Mouse (Mus musculus) lung, embryonic 14.5 days (tissue): Measurements from ENCODE around the gene Isoc2b. TPM values are rescaled to one million over a fixed set of nuclear protein-coding genes. Genes with fewer than 3 reads are reported as not detected.
A peak's percentile ranks its signal among the peaks of the same experiment; 100 is the strongest.
"Not testable (repeated sequence)": the region's sequence is repeated elsewhere in the genome, so short reads cannot be mapped to it uniquely, and the experiment has no call there.

ENCODE experiments used
- ATAC-seq: fragments of 200-750 bp; cut with Nextera tagmentation; 2 replicates; pipeline ENCODE4 v1.8.0; 2017; ENCODE audit warnings: mild to moderate bottlenecking, moderate TSS enrichment, moderate library complexity; ENCODE audit not compliant: insufficient read depth
- DNase-seq: peaks from one replicate; pipeline ENCODE4 v3.0.0-alpha.2; 2015
- H3K27ac ChIP-seq: fragments of 300-500 bp; sonication (generic); 2 replicates; pipeline ENCODE4 v1.5.1; 2014; ENCODE audit warnings: low read depth, mild to moderate bottlenecking, moderate library complexity
- H3K27me3 ChIP-seq: fragments of 300-500 bp; sonication (generic); 2 replicates; pipeline ENCODE4 v1.6.1; 2014; ENCODE audit warnings: low read length, control low read depth; ENCODE audit not compliant: insufficient read depth
- H3K36me3 ChIP-seq: fragments of 300-500 bp; sonication (generic); 2 replicates; pipeline ENCODE4 v1.6.1; 2014; ENCODE audit warnings: control low read depth; ENCODE audit not compliant: insufficient read depth
- H3K4me1 ChIP-seq: fragments of 300-500 bp; sonication (generic); 2 replicates; pipeline ENCODE4 v1.6.1; 2014; ENCODE audit warnings: antibody characterized with exemption, control low read depth; ENCODE audit not compliant: insufficient read depth
- H3K4me2 ChIP-seq: fragments of 300-500 bp; sonication (generic); 2 replicates; pipeline ENCODE4 v1.6.1; 2014; ENCODE audit warnings: mild to moderate bottlenecking
- H3K4me3 ChIP-seq: fragments of 300-500 bp; sonication (generic); 2 replicates; pipeline ENCODE4 v1.5.1; 2014; ENCODE audit warnings: low read depth, low read length
- H3K9ac ChIP-seq: fragments of 300-500 bp; sonication (generic); 2 replicates; pipeline ENCODE4 v1.6.1; 2014
- H3K9me3 ChIP-seq: fragments of 300-500 bp; sonication (generic); 2 replicates; pipeline ENCODE4 v1.6.1; 2016; ENCODE audit warnings: low read depth, low read length, control low read depth
- CTCF ChIP-seq: IDR thresholded peaks from 2 replicates; pipeline ENCODE4 v1.5.1; 2016; ENCODE audit warnings: antibody characterized with exemption, low read depth
- WGBS: fragments of 180-500 bp; shearing (Covaris S2); extraction: QIAGEN DNeasy Blood & Tissue Kit; methylation state at CpG from one replicate; pipeline ENCODE4 v1.1.7; 2014; 5-methylcytosine and 5-hydroxymethylcytosine counted together
- polyA plus RNA-seq: library from polyadenylated mRNA; unstranded; fragments of >200 nt; fragmentation: Nextera tagmentation; extraction: Ambion mirVana; gene quantifications from 2 replicates; pipeline ENCODE4 v1.2.1, GENCODE M21; 2014

Isoc2b gene
- polyA plus RNA-seq, 1 experiment from 2014 or later, result 5.8 TPM

DNA sequence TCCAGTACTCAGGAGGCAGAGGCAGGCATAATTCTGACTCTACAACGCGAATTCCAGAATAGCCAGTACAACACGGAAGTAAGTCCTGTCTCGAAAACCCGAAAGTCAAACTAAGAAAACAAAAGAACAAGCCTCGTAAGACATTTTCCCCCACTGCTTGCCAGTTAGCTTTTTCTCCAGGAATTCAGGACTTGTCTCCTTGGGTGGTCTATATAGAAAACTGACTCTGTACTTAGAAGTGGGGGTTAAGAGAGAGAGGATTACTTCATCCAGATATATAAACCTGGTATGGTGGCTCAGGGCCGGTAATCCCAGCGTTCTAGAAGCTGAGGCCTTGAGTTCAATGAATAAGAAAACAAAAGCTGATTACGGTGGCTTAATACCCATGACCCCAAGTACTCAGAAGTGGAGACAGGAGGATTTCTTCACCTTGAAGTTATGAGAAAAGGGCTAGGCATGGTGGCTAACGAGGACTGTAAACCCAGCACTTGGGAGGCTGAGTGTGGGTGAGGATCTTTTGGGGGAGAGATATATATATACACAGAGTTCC is 3.4 kb downstream of the Isoc2b start:
- Histone ChIP-seq H3K27me3 (no peaks in the 10 kb centered on the region), H3K9ac (peak overlapping the region; percentile 66), H3K36me3 (no peaks in the 10 kb centered on the region), H3K4me1 (0 out of 2 replicates have a peak, but pooled peaks cover 3% of the 10 kb centered on the region), H3K4me3 (peak overlapping the region; percentile 51), H3K4me2 (peak overlapping the region; percentile 63), H3K27ac (peak overlapping the region; percentile 67; the same call in 1 of the 2 replicates), H3K9me3 (no peaks in the 10 kb centered on the region)
- no peak for TF ChIP-seq CTCF
- WGBS, result 41% methylated on average over 10 of the region's 10 CpGs
- ATAC-seq, result peak; percentile 1; the same call in 1 of the 2 replicates
- no peak for DNase-seq

DNA sequence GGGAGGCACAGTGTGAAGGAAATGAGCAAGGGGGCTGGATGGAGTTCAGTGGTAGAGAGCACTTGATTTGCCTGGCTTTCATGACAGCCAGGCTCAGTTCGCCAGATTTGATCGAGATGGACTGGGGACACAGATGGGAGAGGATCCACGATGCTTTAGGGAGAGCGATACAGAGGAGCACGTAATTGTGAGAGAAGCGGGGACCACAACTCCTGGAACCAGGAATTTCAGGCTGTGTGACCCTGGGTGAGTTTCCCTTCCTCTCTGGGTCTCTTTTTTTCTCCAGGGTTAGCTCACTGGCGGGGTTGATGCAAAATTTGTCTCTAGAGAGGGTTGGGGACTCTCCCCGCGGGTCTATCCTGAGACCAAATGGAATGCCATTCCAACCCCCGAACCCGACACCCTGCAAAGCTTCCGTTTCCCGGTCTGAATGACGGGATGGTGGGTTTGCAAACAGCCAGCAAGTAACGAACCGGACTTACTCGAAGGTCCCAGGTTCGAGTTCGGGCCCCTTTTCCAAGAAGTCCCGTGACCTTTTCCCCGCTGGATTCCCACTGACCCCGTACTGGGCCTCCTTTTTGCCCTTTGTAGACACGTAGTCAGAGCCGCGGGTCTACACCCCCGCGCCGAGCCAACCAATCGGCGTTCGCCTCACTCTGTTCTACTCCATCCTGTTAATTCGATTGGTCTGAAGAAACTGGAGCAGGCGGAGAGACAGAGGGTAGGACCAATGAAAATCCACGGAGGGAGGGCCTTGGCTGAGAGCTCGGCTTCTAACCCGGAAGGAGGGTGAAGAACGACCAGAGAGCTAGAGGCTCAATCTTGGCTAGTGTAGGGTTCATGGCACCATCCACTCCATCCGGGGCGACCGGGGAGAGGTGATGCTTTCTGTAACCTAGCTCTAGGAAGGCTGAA is 4.2 kb downstream of the Isoc2b start:
- 4% methylated on average over 40 of the region's 40 CpGs for WGBS
- TF ChIP-seq CTCF, result no peak
- 0 out of 2 replicates have a peak, but pooled peaks cover 3% of the 10 kb centered on the region for H3K4me1 ChIP-seq
- peak; percentile 100 for ATAC-seq
- H3K9ac ChIP-seq, result peak overlapping the region; percentile 66
- no peaks in the 10 kb centered on the region for H3K9me3 ChIP-seq
- peak; percentile 99 for DNase-seq
- peak overlapping the region; percentile 51 for H3K4me3 ChIP-seq
- H3K27me3 ChIP-seq, result no peaks in the 10 kb centered on the region
- H3K36me3 ChIP-seq, result no peaks in the 10 kb centered on the region
- H3K4me2 ChIP-seq, result peak overlapping the region; percentile 63
- peak overlapping the region; percentile 67; the same call in 1 of the 2 replicates for H3K27ac ChIP-seq

DNA sequence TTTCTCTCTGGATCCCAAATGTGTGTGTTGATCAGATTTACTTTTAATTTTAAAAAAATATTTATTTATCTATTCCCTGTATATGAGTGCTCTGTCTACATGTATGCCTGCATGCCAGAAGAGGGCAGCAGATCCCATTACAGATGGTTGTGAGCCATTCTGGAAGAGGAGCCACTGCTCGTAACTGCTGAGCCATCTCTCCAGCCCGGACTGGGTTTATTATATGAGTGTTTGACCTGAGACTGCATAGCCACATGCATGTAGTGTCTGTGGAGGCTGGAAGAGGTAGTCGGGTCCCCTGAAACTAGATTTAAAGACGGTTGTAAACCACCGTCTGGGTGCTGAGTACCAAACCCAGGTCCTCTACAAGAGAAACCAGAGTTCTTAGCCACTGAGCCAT is 5.0 kb downstream of the Isoc2b start:
- Histone ChIP-seq H3K9ac (no peak overlapping the region), H3K36me3 (no peaks in the 10 kb centered on the region), H3K27ac (no peak overlapping the region), H3K4me3 (peak overlapping the region; percentile 51), H3K4me2 (peak overlapping the region; percentile 63), H3K27me3 (no peaks in the 10 kb centered on the region), H3K9me3 (no peaks in the 10 kb centered on the region), H3K4me1 (0 out of 2 replicates have a peak, but pooled peaks cover 3% of the 10 kb centered on the region)
- ATAC-seq (peak; percentile 22; the same call in 1 of the 2 replicates), DNase-seq (peak; percentile 65)
- peak; percentile 49 for TF ChIP-seq CTCF
- 70% methylated on average over 5 of the region's 5 CpGs for WGBS

DNA sequence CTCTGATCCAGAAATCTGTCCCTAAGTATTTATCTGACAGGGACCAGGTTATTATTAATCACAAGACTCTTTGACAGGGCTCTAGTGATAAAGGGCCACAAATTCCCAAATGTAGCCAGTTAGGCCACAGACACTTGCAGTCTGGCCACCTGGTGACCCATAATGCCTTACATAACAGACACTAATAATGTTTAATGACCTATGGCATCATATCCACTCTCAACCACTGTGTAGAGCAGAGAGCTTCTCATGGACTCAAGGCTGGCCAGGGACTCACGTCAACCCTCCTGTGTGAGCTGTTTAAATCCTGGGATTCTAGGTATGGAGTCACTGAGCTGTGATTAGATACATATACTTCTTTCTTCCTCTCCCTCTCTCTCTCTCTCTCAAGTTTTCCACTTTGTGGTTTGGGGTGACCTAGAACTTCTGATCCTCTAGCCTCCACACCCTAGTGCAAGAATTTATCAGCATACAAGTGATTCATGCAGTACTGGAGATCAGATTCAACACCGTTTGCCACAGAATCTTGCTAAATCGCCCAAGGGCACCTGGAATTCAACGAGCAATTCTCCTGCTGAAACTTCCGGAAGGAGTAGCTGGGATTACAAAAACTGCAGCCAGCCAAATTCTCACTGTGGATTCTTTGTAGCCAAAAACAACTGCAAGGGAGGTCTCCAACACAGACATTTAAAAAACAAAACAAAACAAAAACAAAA is 5.8 kb downstream of the Isoc2b start:
- no peak for TF ChIP-seq CTCF

DNA sequence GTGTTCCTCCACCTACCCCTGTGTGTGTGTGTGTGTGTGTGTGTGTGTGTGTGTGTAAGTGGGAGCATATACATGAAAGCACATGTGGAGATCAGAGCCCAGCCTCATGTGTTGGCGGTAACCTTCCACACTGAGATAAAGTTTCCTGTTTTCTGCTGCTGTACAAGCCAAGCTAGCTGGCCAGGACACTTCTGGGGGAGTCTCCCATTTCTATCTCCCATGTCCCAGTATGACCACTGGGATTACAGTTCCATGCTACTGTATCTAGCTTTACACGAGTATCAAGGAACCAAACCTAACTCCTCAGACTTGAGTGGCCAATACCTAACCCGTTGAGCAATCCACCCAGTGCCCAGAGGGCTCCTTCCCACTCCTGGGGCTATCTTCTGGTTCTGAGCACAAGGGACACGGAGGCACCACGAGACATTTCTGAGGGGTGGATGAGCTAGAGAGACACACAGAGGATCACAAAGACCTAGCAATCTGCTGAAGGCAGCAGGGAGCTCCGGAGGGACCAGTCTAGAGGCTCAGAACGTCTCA is 6.4 kb downstream of the Isoc2b start:
- no peaks in the 10 kb centered on the region for H3K27me3 ChIP-seq
- no peak for ATAC-seq
- H3K36me3 ChIP-seq, result no peaks in the 10 kb centered on the region
- 0 out of 2 replicates have a peak, but pooled peaks cover 3% of the 10 kb centered on the region for H3K4me1 ChIP-seq
- WGBS, result 74% methylated on average over 7 of the region's 7 CpGs
- H3K27ac ChIP-seq, result peak overlapping the region; percentile 65; the same call in 1 of the 2 replicates
- TF ChIP-seq CTCF, result no peak
- no peak overlapping the region for H3K4me3 ChIP-seq
- no peak overlapping the region for H3K4me2 ChIP-seq
- no peaks in the 10 kb centered on the region for H3K9me3 ChIP-seq
- H3K9ac ChIP-seq, result no peak overlapping the region
- DNase-seq, result no peak

More for the DNA sequence above, 5.8 kb downstream of the Isoc2b start:
- no peak for DNase-seq
- Histone ChIP-seq H3K27ac (0 out of 2 replicates have a peak overlapping the region, but pooled peaks have one; percentile 65), H3K4me1 (0 out of 2 replicates have a peak, but pooled peaks cover 3% of the 10 kb centered on the region), H3K4me2 (no peak overlapping the region), H3K9ac (no peak overlapping the region), H3K4me3 (no peak overlapping the region), H3K27me3 (no peaks in the 10 kb centered on the region), H3K9me3 (no peaks in the 10 kb centered on the region), H3K36me3 (no peaks in the 10 kb centered on the region)
- WGBS, result 79% methylated on average over 5 of the region's 5 CpGs
- ATAC-seq, result no peak

DNA sequence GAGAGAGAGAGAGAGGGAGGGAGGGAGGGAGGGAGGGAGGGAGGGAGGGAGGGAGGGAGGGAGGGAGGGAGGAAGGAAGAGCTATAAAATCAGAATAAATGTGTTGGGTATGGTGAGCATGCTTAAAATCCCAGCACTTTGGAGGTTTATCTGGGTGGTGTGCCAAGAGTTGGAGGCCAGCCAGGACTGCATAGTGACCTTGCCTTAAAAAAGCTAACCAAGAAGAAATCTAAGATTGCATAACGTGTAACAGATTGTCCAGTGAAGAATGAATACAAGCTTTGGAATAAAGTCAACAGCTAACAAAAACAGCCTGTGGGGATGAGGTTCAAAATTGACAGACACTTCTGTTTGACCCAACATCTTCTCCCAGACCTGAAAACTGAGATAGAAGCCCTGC is 7.0 kb downstream of the Isoc2b start:
- H3K27ac ChIP-seq, result peak overlapping the region; percentile 65; the same call in 1 of the 2 replicates

DNA sequence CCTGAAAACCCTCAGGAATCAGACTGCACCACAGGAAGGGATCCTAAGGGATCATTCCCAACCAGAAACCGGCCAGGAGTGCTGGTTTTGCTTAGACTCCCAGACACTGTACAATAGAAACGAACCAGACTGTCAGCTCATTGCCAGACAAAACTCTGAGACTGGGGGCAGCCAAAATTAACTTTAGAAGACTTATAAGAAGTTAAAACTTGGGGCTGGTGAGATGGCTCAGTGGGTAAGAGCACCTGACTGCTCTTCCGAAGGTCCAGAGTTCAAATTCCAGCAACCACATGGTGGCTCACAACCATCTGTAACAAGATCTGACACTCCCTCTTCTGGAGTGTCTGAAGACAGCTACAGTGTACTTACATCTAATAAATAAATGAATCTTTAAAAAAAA is 9.1 kb downstream of the Isoc2b start:
- not testable (repeated sequence) for H3K4me1 ChIP-seq, H3K27ac ChIP-seq, H3K36me3 ChIP-seq, DNase-seq, H3K27me3 ChIP-seq, H3K4me2 ChIP-seq, H3K4me3 ChIP-seq, H3K9me3 ChIP-seq, ATAC-seq, H3K9ac ChIP-seq
- WGBS, result 77% methylated on average over 3 of the region's 3 CpGs

More for the DNA sequence above, 7.0 kb downstream of the Isoc2b start:
- Histone ChIP-seq H3K36me3 (no peaks in the 10 kb centered on the region), H3K4me2 (no peak overlapping the region), H3K27me3 (no peaks in the 10 kb centered on the region), H3K9me3 (no peaks in the 10 kb centered on the region), H3K4me1 (0 out of 2 replicates have a peak, but pooled peaks cover 3% of the 10 kb centered on the region), H3K4me3 (no peak overlapping the region), H3K9ac (no peak overlapping the region)
- DNase-seq, result peak; percentile 89
- no peak for ATAC-seq
- no peak for TF ChIP-seq CTCF
- WGBS, result 28% methylated on average over 1 of the region's 1 CpGs
